Mouse (Mus musculus): Measurements from ENCODE around the gene Tlr7.

DNA sequence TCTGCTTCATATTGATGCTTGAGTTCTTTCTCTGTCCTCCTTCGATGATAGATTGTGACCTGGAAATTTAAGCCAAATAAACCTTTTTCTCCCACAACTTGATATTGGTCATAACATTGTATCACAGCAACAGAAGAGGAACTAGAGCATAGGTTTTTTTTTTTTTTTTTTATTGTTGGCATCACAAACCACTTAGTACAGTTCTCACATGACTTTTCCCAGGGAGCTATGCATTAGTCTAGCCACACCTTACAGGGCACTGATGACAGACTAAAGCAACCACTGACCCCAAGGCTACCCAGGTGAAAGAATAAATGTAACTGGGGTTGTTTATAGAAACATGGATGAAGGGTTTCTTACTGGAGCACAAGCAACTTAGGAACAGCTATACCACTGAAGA is 7.6 kb upstream of the Tlr7 start:
- no peak for TF ChIP-seq POLR2A (IDR thresholded peaks at IDR 0.05; ENCODE audit: low read depth, low read length)
- TF ChIP-seq CTCF (conservative IDR thresholded peaks at IDR 0.05; ENCODE audit: insufficient read depth, insufficient read length, low read depth, low read length), result no peak
